In the genomic region with DNA sequence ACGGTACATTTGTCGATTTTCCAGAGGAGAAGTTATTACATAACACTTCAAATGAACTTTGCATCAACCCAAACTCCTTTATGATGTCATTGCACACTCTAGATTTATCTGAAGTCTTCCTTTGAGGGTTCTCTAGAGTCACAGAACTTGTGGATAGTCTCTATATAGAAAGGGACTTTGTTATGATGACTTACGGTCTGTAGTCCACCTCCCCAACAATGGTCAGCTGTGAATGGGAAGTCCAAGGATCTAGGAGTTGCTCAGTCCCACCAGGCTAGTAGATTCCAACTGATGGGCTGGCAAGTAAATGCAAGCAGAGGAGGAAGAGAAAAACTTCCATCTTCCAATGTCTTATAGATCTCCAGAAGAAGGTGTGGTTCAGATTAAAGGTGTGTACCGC, we compare ENCODE assay signal across 8 mouse cellular contexts. TPM values are rescaled to one million over a fixed set of nuclear protein-coding genes. Genes with fewer than 3 reads are reported as not detected.
DNase-seq lines count a peak whose midpoint lies in the region; ATAC-seq and TF ChIP-seq lines count a peak whose summit lies in the region.

No protein-coding gene starts in this region.

- no peaks in the 10 kb centered on the region for H3K9me3 ChIP-seq in hindbrain, embryonic 14.5 days (ENCODE audit: control insufficient read depth, low read length)
- H3K9me3 ChIP-seq in midbrain, embryonic 14.5 days (ENCODE audit: control insufficient read depth, low read length), result no peaks in the 10 kb centered on the region

- H3K4me1 ChIP-seq in kidney, adult 2 months (ENCODE audit: control insufficient read depth, insufficient read depth, low read length), result peaks cover 4% of the 10 kb centered on the region
- H3K4me1 ChIP-seq in brown adipose tissue, adult 24 weeks (ENCODE audit: control insufficient read depth, insufficient read depth, insufficient read length, low read length), result no peaks in the 10 kb centered on the region; the same call in 1 of the 2 replicates
- peaks cover 9% of the 10 kb centered on the region for H3K4me1 ChIP-seq in hindbrain, embryonic 14.5 days (replicated peaks; ENCODE audit: control insufficient read depth, insufficient read depth, low read length)
- peaks cover 13% of the 10 kb centered on the region for H3K4me1 ChIP-seq in midbrain, embryonic 14.5 days (ENCODE audit: control insufficient read depth, insufficient read depth, low read length)

- peak overlapping the region; percentile 64 for H3K4me2 ChIP-seq in hindbrain, embryonic 14.5 days (replicated peaks)
- peak overlapping the region; percentile 77 for H3K4me2 ChIP-seq in midbrain, embryonic 14.5 days (ENCODE audit: low read length)

- H3K36me3 ChIP-seq in kidney, adult 2 months (ENCODE audit: control insufficient read depth, insufficient read depth, low read length), result peaks cover 5% of the 10 kb centered on the region; the same call in 1 of the 2 replicates
- peaks cover 21% of the 10 kb centered on the region for H3K36me3 ChIP-seq in hindbrain, embryonic 14.5 days (replicated peaks; ENCODE audit: control insufficient read depth, insufficient read depth)
- H3K36me3 ChIP-seq in midbrain, embryonic 14.5 days (ENCODE audit: control insufficient read depth, insufficient read depth, low read length), result peaks cover 19% of the 10 kb centered on the region

- no peak for TF ChIP-seq POLR2A in kidney, adult 2 months (IDR thresholded peaks at IDR 0.05; ENCODE audit: low read depth, low read length)

- no peak for DNase-seq in kidney, adult 2 months
- DNase-seq in kidney, postnatal 36 days, result no peak
- DNase-seq in hindbrain, embryonic 14.5 days (ENCODE audit: low spot score), result no peak
- DNase-seq in midbrain, embryonic 14.5 days, result no peak
- no peak for DNase-seq in spleen, postnatal 4 days (ENCODE audit: low spot score in 2 of 2)
- no peak for DNase-seq in urinary bladder, adult 18-20 months (ENCODE audit: low spot score in 2 of 2)
- no peak for DNase-seq in adrenal gland, postnatal 14 days

- no peak for ATAC-seq in hindbrain, embryonic 14.5 days (ENCODE audit: low FRiP score)
- peak; percentile 9; the same call in 1 of the 2 replicates for ATAC-seq in midbrain, embryonic 14.5 days (ENCODE audit: low FRiP score, low TSS enrichment)

- peak overlapping the region; percentile 44; the same call in 1 of the 2 replicates for H3K4me3 ChIP-seq in kidney, adult 2 months (ENCODE audit: insufficient read depth, low read depth, low read length)
- peak overlapping the region; percentile 59; the same call in 1 of the 2 replicates for H3K4me3 ChIP-seq in brown adipose tissue, adult 24 weeks (ENCODE audit: insufficient read depth, low read depth, low read length)
- H3K4me3 ChIP-seq in hindbrain, embryonic 14.5 days (replicated peaks; ENCODE audit: low read length), result peak overlapping the region; percentile 99
- peak overlapping the region; percentile 48 for H3K4me3 ChIP-seq in midbrain, embryonic 14.5 days (replicated peaks; ENCODE audit: low read depth, low read length)

- H3K27me3 ChIP-seq in kidney, adult 2 months (replicated peaks; ENCODE audit: control insufficient read depth, insufficient read depth, low read length), result no peaks in the 10 kb centered on the region
- H3K27me3 ChIP-seq in hindbrain, embryonic 14.5 days (ENCODE audit: control insufficient read depth, insufficient read depth, low read length), result peaks cover 9% of the 10 kb centered on the region; the same call in 1 of the 2 replicates
- H3K27me3 ChIP-seq in midbrain, embryonic 14.5 days (ENCODE audit: control insufficient read depth, insufficient read depth, low read length), result no peaks in the 10 kb centered on the region

- peak overlapping the region; percentile 75; the same call in 1 of the 2 replicates for H3K27ac ChIP-seq in kidney, adult 2 months (ENCODE audit: insufficient read depth, low read depth, low read length)
- H3K27ac ChIP-seq in brown adipose tissue, adult 24 weeks (replicated peaks; ENCODE audit: low read depth, low read length), result no peak overlapping the region
- peak overlapping the region; percentile 91 for H3K27ac ChIP-seq in hindbrain, embryonic 14.5 days
- H3K27ac ChIP-seq in midbrain, embryonic 14.5 days (replicated peaks; ENCODE audit: low read depth, low read length), result peak overlapping the region; percentile 93

- 37% methylated on average over 4 of the region's 4 CpGs for WGBS in kidney, adult 2 months
- 39% methylated on average over 4 of the region's 4 CpGs for WGBS in hindbrain, embryonic 14.5 days
- 35% methylated on average over 4 of the region's 4 CpGs for WGBS in midbrain, embryonic 14.5 days

- TF ChIP-seq CTCF in kidney, adult 2 months (conservative IDR thresholded peaks at IDR 0.05; ENCODE audit: insufficient read depth, insufficient read length, low read depth, low read length), result no peak

- peak overlapping the region; percentile 63 for H3K9ac ChIP-seq in hindbrain, embryonic 14.5 days
- H3K9ac ChIP-seq in midbrain, embryonic 14.5 days (replicated peaks; ENCODE audit: low read length), result peak overlapping the region; percentile 70

RNA-seq across cellular contexts. Expression of gene Wbp11, which starts 0.6 kb away (rescaled TPM):
- polyA plus RNA-seq in kidney, adult 2 months (2012; rRNA removed), result 28.3 and 28.6 TPM in 2 replicates
- polyA plus RNA-seq in brown adipose tissue, adult 24 weeks (2012; ENCODE audit: insufficient read depth, insufficient read length, missing spikeins), result 21.2 and 23.2 TPM in 2 replicates
- 74.7 and 77.5 TPM in 2 replicates for polyA plus RNA-seq in hindbrain, embryonic 14.5 days (2014; fragmentation: Nextera tagmentation; extraction: Ambion mirVana)
- polyA plus RNA-seq in midbrain, embryonic 14.5 days (2014; fragmentation: Nextera tagmentation; extraction: Ambion mirVana), result 65.6 and 88.1 TPM in 2 replicates
- total RNA-seq in adrenal gland, postnatal 14 days (2021), result 73.4 and 79.6 TPM in 2 replicates

RNA-seq across cellular contexts. Expression of gene BC049715, which starts 1.3 kb away (rescaled TPM):
- polyA plus RNA-seq in kidney, adult 2 months (2012; rRNA removed), result 0.99 and 1.3 TPM in 2 replicates
- not detected in 2 replicates for polyA plus RNA-seq in brown adipose tissue, adult 24 weeks (2012; ENCODE audit: insufficient read depth, insufficient read length, missing spikeins)
- polyA plus RNA-seq in hindbrain, embryonic 14.5 days (2014; fragmentation: Nextera tagmentation; extraction: Ambion mirVana), result 1.4 and 2.0 TPM in 2 replicates
- 1.2 and 1.6 TPM in 2 replicates for polyA plus RNA-seq in midbrain, embryonic 14.5 days (2014; fragmentation: Nextera tagmentation; extraction: Ambion mirVana)
- 0.38 and 1.1 TPM in 2 replicates for total RNA-seq in adrenal gland, postnatal 14 days (2021)

RNA-seq across cellular contexts. Expression of gene Smco3, which starts 6.6 kb away (rescaled TPM):
- polyA plus RNA-seq in kidney, adult 2 months (2012; rRNA removed), result 0.59 and 0.81 TPM in 2 replicates
- not detected in 2 replicates for polyA plus RNA-seq in brown adipose tissue, adult 24 weeks (2012; ENCODE audit: insufficient read depth, insufficient read length, missing spikeins)
- 1.8 and 1.9 TPM in 2 replicates for polyA plus RNA-seq in hindbrain, embryonic 14.5 days (2014; fragmentation: Nextera tagmentation; extraction: Ambion mirVana)
- 0.14 and 0.34 TPM in 2 replicates for polyA plus RNA-seq in midbrain, embryonic 14.5 days (2014; fragmentation: Nextera tagmentation; extraction: Ambion mirVana)
- total RNA-seq in adrenal gland, postnatal 14 days (2021), result 0.22 and 0.38 TPM in 2 replicates

RNA-seq across cellular contexts. Expression of gene H2afj, which starts 20.6 kb away (rescaled TPM):
- 262 and 431 TPM in 2 replicates for polyA plus RNA-seq in kidney, adult 2 months (2012; rRNA removed)
- 53.0 and 64.2 TPM in 2 replicates for polyA plus RNA-seq in brown adipose tissue, adult 24 weeks (2012; ENCODE audit: insufficient read depth, insufficient read length, missing spikeins)
- polyA plus RNA-seq in hindbrain, embryonic 14.5 days (2014; fragmentation: Nextera tagmentation; extraction: Ambion mirVana), result 93.6 and 112 TPM in 2 replicates
- polyA plus RNA-seq in midbrain, embryonic 14.5 days (2014; fragmentation: Nextera tagmentation; extraction: Ambion mirVana), result 101 and 116 TPM in 2 replicates
- total RNA-seq in adrenal gland, postnatal 14 days (2021), result 124 TPM in 2 replicates

RNA-seq across cellular contexts. Expression of gene Hist4h4, which starts 24.5 kb away (rescaled TPM):
- 0.74 and 1.1 TPM in 2 replicates for polyA plus RNA-seq in kidney, adult 2 months (2012; rRNA removed)
- not detected in 2 replicates for polyA plus RNA-seq in brown adipose tissue, adult 24 weeks (2012; ENCODE audit: insufficient read depth, insufficient read length, missing spikeins)
- 0.43 and 0.78 TPM in 2 replicates for polyA plus RNA-seq in hindbrain, embryonic 14.5 days (2014; fragmentation: Nextera tagmentation; extraction: Ambion mirVana)
- polyA plus RNA-seq in midbrain, embryonic 14.5 days (2014; fragmentation: Nextera tagmentation; extraction: Ambion mirVana), result 1.2 TPM in 2 replicates
- total RNA-seq in adrenal gland, postnatal 14 days (2021), result 24.3 and 24.8 TPM in 2 replicates

Comparison
In these comparisons a context has a peak if more than half of its experiments do, and no peak if none do; other contexts are left out.
1. H3K4me3 ChIP-seq: peak in every context shown above with its lines; median percentile 99 in hindbrain, embryonic 14.5 days; 59 in brown adipose tissue, adult 24 weeks; 48 in midbrain, embryonic 14.5 days; 44 in kidney, adult 2 months.